Mouse (Mus musculus): ENCODE results near the gene Atp13a5. TPM values are rescaled to one million over a fixed set of nuclear protein-coding genes. Genes with fewer than 3 reads are reported as not detected.

Gene Atp13a5
- polyA plus RNA-seq, 1 experiment from 2014 or later = 0.35 TPM

- Histone ChIP-seq H3K4me2 (replicated peaks) (no peak overlapping the region), H3K36me3 (no peaks in the 10 kb centered on the region), H3K4me3 (replicated peaks) (no peak overlapping the region), H3K9me3 (no peaks in the 10 kb centered on the region), H3K9ac (replicated peaks) (no peak overlapping the region), H3K27ac (no peak overlapping the region), H3K4me1 (replicated peaks) (no peaks in the 10 kb centered on the region), H3K27me3 (no peaks in the 10 kb centered on the region)
- no peak for ATAC-seq
- WGBS = 96% methylated on average over 3 of the region's 3 CpGs
Measured at GRCm38 (mm10) chr16:29315391-29315790, 63.1 kb downstream of the Atp13a5 start.

- ATAC-seq = no peak
- Histone ChIP-seq H3K4me3 (replicated peaks) (no peak overlapping the region), H3K9me3 (no peaks in the 10 kb centered on the region), H3K9ac (replicated peaks) (no peak overlapping the region), H3K27ac (no peak overlapping the region), H3K36me3 (no peaks in the 10 kb centered on the region), H3K4me1 (replicated peaks) (no peaks in the 10 kb centered on the region), H3K4me2 (replicated peaks) (no peak overlapping the region), H3K27me3 (no peaks in the 10 kb centered on the region)
- 91% methylated on average over 3 of the region's 3 CpGs for WGBS
Measured at GRCm38 (mm10) chr16:29314991-29315390, 63.5 kb downstream of the Atp13a5 start.

GRCm38 (mm10) chr16:29297555-29298021 lies 80.9 kb downstream of the Atp13a5 start:
- no peak overlapping the region for H3K27ac ChIP-seq
- H3K9me3 ChIP-seq = no peaks in the 10 kb centered on the region
- WGBS = 55% methylated on average over 9 of the region's 9 CpGs
- H3K4me3 ChIP-seq (replicated peaks) = no peak overlapping the region
- no peak overlapping the region for H3K4me2 ChIP-seq (replicated peaks)
- no peak overlapping the region for H3K9ac ChIP-seq (replicated peaks)
- no peaks in the 10 kb centered on the region for H3K27me3 ChIP-seq
- 0 out of 2 replicates have a peak, but pooled peaks have one; percentile 58 for ATAC-seq
- 0 out of 2 replicates have a peak, but pooled peaks cover 5% of the 10 kb centered on the region for H3K4me1 ChIP-seq (replicated peaks)
- no peaks in the 10 kb centered on the region for H3K36me3 ChIP-seq

GRCm38 (mm10) chr16:29280691-29281090 lies 97.8 kb downstream of the Atp13a5 start:
- Histone ChIP-seq H3K4me1 (replicated peaks) (no peaks in the 10 kb centered on the region), H3K9me3 (no peaks in the 10 kb centered on the region), H3K4me3 (replicated peaks) (no peak overlapping the region), H3K4me2 (replicated peaks) (no peak overlapping the region), H3K9ac (replicated peaks) (no peak overlapping the region), H3K27ac (no peak overlapping the region), H3K27me3 (no peaks in the 10 kb centered on the region), H3K36me3 (no peaks in the 10 kb centered on the region)
- ATAC-seq = no peak
- 83% methylated on average over 5 of the region's 5 CpGs for WGBS

GRCm38 (mm10) chr16:29254325-29254724 lies 124.2 kb downstream of the Atp13a5 start:
- Histone ChIP-seq H3K27ac (no peak overlapping the region), H3K4me2 (replicated peaks) (no peak overlapping the region), H3K4me3 (replicated peaks) (no peak overlapping the region), H3K27me3 (no peaks in the 10 kb centered on the region), H3K4me1 (replicated peaks) (no peaks in the 10 kb centered on the region), H3K36me3 (no peaks in the 10 kb centered on the region), H3K9ac (replicated peaks) (no peak overlapping the region), H3K9me3 (no peaks in the 10 kb centered on the region)
- ATAC-seq = no peak
- 89% methylated on average over 4 of the region's 4 CpGs for WGBS

GRCm38 (mm10) chr16:29235951-29236350 lies 142.6 kb downstream of the Atp13a5 start:
- ATAC-seq = no peak
- Histone ChIP-seq H3K36me3 (no peaks in the 10 kb centered on the region), H3K27ac (no peak overlapping the region), H3K9me3 (no peaks in the 10 kb centered on the region), H3K4me1 (replicated peaks) (no peaks in the 10 kb centered on the region), H3K4me3 (replicated peaks) (no peak overlapping the region), H3K27me3 (no peaks in the 10 kb centered on the region), H3K9ac (replicated peaks) (no peak overlapping the region), H3K4me2 (replicated peaks) (no peak overlapping the region)
- 84% methylated on average over 5 of the region's 5 CpGs for WGBS

GRCm38 (mm10) chr16:29216395-29217295 lies 161.9 kb downstream of the Atp13a5 start:
- H3K9ac ChIP-seq (replicated peaks) = no peak overlapping the region
- peaks cover 3% of the 10 kb centered on the region; the same call in 1 of the 2 replicates for H3K4me1 ChIP-seq (replicated peaks)
- 0 out of 2 replicates have a peak, but pooled peaks have one; percentile 45 for ATAC-seq
- H3K4me3 ChIP-seq (replicated peaks) = no peak overlapping the region
- 75% methylated on average over 5 of the region's 5 CpGs for WGBS
- no peaks in the 10 kb centered on the region for H3K9me3 ChIP-seq
- H3K36me3 ChIP-seq = no peaks in the 10 kb centered on the region
- H3K4me2 ChIP-seq (replicated peaks) = no peak overlapping the region
- H3K27ac ChIP-seq = no peak overlapping the region
- no peaks in the 10 kb centered on the region for H3K27me3 ChIP-seq

- ATAC-seq = peak; percentile 85
- H3K4me3 ChIP-seq (replicated peaks) = peak within 1 kb of the TSS; percentile 52
- peak within 1 kb of the TSS; percentile 63 for H3K9ac ChIP-seq (replicated peaks)
- H3K4me1 ChIP-seq (replicated peaks) = peaks cover 14% of the 10 kb centered on the region
- 2% methylated on average over 39 of the region's 39 CpGs for WGBS
- H3K9me3 ChIP-seq = no peaks in the 10 kb centered on the region
- peaks cover 12% of the 10 kb centered on the region; the same call in 1 of the 2 replicates for H3K27me3 ChIP-seq
- H3K27ac ChIP-seq = no peak within 1 kb of the TSS
- H3K4me2 ChIP-seq (replicated peaks) = peak within 1 kb of the TSS; percentile 77
- no peaks in the 10 kb centered on the region for H3K36me3 ChIP-seq
Measured at GRCm38 (mm10) chr16:29209605-29210411, 168.7 kb downstream of the Atp13a5 start, which contains the start of gene Hrasls. Gene Hrasls (plus strand): TSS chr16:29209695.

GRCm38 (mm10) chr16:29208841-29209240 lies 169.7 kb downstream of the Atp13a5 start:
- Histone ChIP-seq H3K4me1 (replicated peaks) (peaks cover 16% of the 10 kb centered on the region), H3K9me3 (no peaks in the 10 kb centered on the region), H3K36me3 (no peaks in the 10 kb centered on the region), H3K27ac (no peak overlapping the region), H3K27me3 (peaks cover 12% of the 10 kb centered on the region; the same call in 1 of the 2 replicates), H3K4me3 (replicated peaks) (no peak overlapping the region), H3K9ac (replicated peaks) (no peak overlapping the region), H3K4me2 (replicated peaks) (no peak overlapping the region)
- WGBS = 76% methylated on average over 7 of the region's 7 CpGs
- no peak for ATAC-seq

- H3K9me3 ChIP-seq = no peaks in the 10 kb centered on the region
- no peak for ATAC-seq
- H3K27ac ChIP-seq = no peak overlapping the region
- H3K27me3 ChIP-seq = peaks cover 6% of the 10 kb centered on the region; the same call in 1 of the 2 replicates
- no peak overlapping the region for H3K4me3 ChIP-seq (replicated peaks)
- WGBS = 33% methylated on average over 2 of the region's 2 CpGs
- H3K4me1 ChIP-seq (replicated peaks) = peaks cover 15% of the 10 kb centered on the region
- no peak overlapping the region for H3K4me2 ChIP-seq (replicated peaks)
- no peaks in the 10 kb centered on the region for H3K36me3 ChIP-seq
- no peak overlapping the region for H3K9ac ChIP-seq (replicated peaks)
Measured at GRCm38 (mm10) chr16:29205581-29205980, 173.0 kb downstream of the Atp13a5 start.

GRCm38 (mm10) chr16:29204875-29205274 lies 173.7 kb downstream of the Atp13a5 start:
- 64% methylated on average over 7 of the region's 7 CpGs for WGBS
- H3K27ac ChIP-seq = no peak overlapping the region
- no peak for ATAC-seq

GRCm38 (mm10) chr16:29201146-29201545 lies 177.4 kb downstream of the Atp13a5 start:
- 91% methylated on average over 2 of the region's 2 CpGs for WGBS
- no peaks in the 10 kb centered on the region for H3K36me3 ChIP-seq
- H3K9ac ChIP-seq (replicated peaks) = no peak overlapping the region
- H3K4me2 ChIP-seq (replicated peaks) = no peak overlapping the region
- no peak overlapping the region for H3K4me3 ChIP-seq (replicated peaks)
- ATAC-seq = no peak
- H3K4me1 ChIP-seq (replicated peaks) = peaks cover 7% of the 10 kb centered on the region; the same call in 1 of the 2 replicates
- no peaks in the 10 kb centered on the region for H3K9me3 ChIP-seq
- H3K27ac ChIP-seq = no peak overlapping the region
- H3K27me3 ChIP-seq = no peaks in the 10 kb centered on the region

More at GRCm38 (mm10) chr16:29204875-29205274, 173.7 kb downstream of the Atp13a5 start:
- Histone ChIP-seq H3K36me3 (no peaks in the 10 kb centered on the region), H3K4me3 (replicated peaks) (no peak overlapping the region), H3K4me2 (replicated peaks) (no peak overlapping the region), H3K27me3 (0 out of 2 replicates have a peak, but pooled peaks cover 5% of the 10 kb centered on the region), H3K9me3 (no peaks in the 10 kb centered on the region), H3K9ac (replicated peaks) (no peak overlapping the region), H3K4me1 (replicated peaks) (peaks cover 8% of the 10 kb centered on the region; the same call in 1 of the 2 replicates)

Measured in midbrain, embryonic 13.5 days (tissue).